Mouse (Mus musculus): ENCODE results near the gene B3galnt1. TPM values are rescaled to one million over a fixed set of nuclear protein-coding genes. Genes with fewer than 3 reads are reported as not detected.
A peak's percentile ranks its signal among the peaks of the same experiment; 100 is the strongest.

Gene B3galnt1
- total RNA-seq, 2 experiments from 2014 or later: 65.8 to 67.5 TPM

DNA sequence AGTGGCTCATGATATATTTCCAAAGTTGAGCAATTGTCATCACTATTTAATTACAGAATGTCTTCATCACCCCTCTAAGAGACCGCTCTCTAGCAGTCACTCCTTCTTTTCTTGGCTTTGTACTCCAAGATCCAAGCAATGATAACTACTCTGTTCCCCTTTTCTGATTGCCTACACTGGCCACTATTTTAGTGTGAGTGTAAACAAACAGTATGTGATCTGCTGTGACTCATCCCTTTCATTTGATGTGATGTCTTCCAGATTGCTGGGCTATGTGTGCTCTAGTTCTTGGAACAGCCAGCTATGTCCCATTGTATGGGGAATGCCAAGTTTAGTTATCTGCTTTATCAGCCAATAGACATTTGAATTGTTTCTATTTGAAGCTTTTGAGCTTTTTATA is 71.4 kb downstream of the B3galnt1 start:
- no peak for DNase-seq (ENCODE audit: low spot score in 2 of 2)
- intact Hi-C loops (cut with DNase I): no loop called here

DNA sequence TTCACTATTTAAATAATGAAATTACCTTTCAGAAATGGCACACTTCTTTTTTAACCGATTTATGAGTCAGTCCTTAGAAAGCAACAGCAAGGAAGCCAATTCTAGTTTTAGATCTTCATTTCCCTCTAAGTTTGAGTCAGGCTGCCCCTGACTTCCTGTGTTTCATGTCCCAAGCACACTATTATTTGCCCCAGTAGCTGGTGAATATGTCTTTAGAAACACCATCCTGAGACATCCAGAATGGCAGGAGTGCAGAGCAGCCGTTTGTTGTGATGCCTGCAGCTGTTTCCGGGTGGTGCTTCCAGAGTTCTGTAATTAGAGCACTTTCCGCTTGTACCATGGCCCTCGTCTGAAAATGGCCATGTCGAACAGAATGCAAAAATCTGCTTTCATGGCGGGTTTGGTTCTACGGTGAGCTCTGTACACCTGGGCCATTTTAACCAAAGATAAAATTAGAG is 73.7 kb downstream of the B3galnt1 start:
- DNase-seq (ENCODE audit: low spot score in 2 of 2): peak in 1 of 2 experiments; percentile 49
- intact Hi-C loops (cut with DNase I): no loop called here

DNA sequence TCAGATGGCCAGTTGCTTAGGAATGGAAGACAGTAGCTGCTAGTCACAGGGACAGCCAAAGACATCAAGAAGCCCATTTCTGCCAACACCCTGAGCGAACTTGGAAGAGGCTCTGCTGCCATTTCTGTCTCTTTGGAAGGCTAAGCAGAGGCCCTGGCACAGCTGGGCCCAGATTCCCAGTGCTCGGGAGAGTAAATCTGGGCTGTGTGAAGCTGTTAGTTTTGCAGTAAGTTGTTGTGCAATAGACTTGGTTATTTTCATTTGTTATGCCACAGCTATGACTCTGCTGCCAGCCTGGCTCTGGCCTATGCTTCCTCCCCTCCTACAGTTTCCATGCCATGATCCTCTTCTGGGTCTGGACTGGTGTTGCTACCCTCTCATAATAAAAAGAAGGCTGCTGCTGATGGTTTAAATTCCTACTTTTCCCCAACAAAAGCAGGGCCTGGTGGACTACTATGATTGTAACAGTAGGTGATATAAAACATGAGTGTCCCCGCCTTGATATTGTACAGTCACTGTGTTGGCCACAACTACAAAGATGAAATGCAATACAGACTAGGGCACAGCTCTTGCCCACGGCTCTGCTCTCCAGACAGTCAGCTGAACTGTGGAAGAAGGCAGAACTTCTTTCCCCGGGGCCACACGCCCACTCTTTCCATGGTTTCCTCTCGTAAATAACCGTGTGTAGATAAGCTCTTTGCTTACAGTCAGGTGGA is 74.2 kb downstream of the B3galnt1 start:
- no peak for DNase-seq (ENCODE audit: low spot score in 2 of 2)
- intact Hi-C loops (cut with DNase I): no loop called here

Other genes starting within 250 kb of the B3galnt1 start
- gene Nmd3, start 123.0 kb upstream of the B3galnt1 start, total RNA-seq (2021): 10 to 100 TPM; 46.4 to 55.9 TPM

All from left cerebral cortex, postnatal 14 days (tissue).